Mouse (Mus musculus): ENCODE data around the gene Ppm1h. TPM values are rescaled to one million over a fixed set of nuclear protein-coding genes. Genes with fewer than 3 reads are reported as not detected.
A peak's percentile ranks its signal among the peaks of the same experiment; 100 is the strongest.

Ppm1h gene
- polyA plus RNA-seq, 1 experiment from 2014 or later, result 24.7 TPM

- 92% methylated on average over 4 of the region's 4 CpGs for WGBS
- H3K4me1 ChIP-seq (ENCODE audit: insufficient read depth, low read length), result no peaks in the 10 kb centered on the region
- H3K27ac ChIP-seq (ENCODE audit: low read length), result no peak overlapping the region
- ATAC-seq (ENCODE audit: low FRiP score, low TSS enrichment), result no peak
- H3K4me3 ChIP-seq (ENCODE audit: low read length), result no peak overlapping the region
- H3K36me3 ChIP-seq (ENCODE audit: insufficient read depth, low read length), result no peaks in the 10 kb centered on the region
- no peak overlapping the region for H3K4me2 ChIP-seq (replicated peaks; ENCODE audit: low read depth, low read length)
- H3K9me3 ChIP-seq (ENCODE audit: low read length), result no peaks in the 10 kb centered on the region
- no peaks in the 10 kb centered on the region for H3K27me3 ChIP-seq (ENCODE audit: insufficient read depth, low read length)
- no peak overlapping the region for H3K9ac ChIP-seq (replicated peaks; ENCODE audit: low read length)
Observed at GRCm38 (mm10) chr10:122739037-122739436, 60.5 kb downstream of the Ppm1h start.

DNA sequence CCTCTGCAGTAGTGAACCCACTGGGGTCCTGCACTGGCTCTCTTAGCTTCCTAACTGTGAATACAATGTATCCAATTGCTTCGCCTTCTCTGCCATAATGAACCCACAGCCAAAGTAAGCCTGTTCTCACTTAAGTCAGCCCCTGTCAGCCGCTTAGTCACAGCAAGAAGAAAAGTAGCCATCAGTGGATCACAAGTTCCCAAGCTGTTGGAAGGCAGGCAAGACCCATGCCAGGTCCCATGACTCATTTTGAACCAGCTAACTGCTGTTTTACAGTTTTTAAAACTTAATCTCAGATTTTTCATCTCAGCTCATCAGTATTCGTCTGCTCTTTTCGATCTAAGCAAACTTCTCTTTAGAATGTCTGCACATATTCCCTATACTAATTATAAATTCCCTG, 61.6 kb downstream of the Ppm1h start:
- 81% methylated on average over 4 of the region's 4 CpGs for WGBS
- Histone ChIP-seq H3K4me2 (replicated peaks; ENCODE audit: low read depth, low read length) (no peak overlapping the region), H3K9me3 (ENCODE audit: low read length) (no peaks in the 10 kb centered on the region), H3K27ac (ENCODE audit: low read length) (no peak overlapping the region), H3K9ac (replicated peaks; ENCODE audit: low read length) (no peak overlapping the region), H3K4me3 (ENCODE audit: low read length) (no peak overlapping the region), H3K27me3 (ENCODE audit: insufficient read depth, low read length) (no peaks in the 10 kb centered on the region), H3K4me1 (ENCODE audit: insufficient read depth, low read length) (no peaks in the 10 kb centered on the region), H3K36me3 (ENCODE audit: insufficient read depth, low read length) (no peaks in the 10 kb centered on the region)
- ATAC-seq (ENCODE audit: low FRiP score, low TSS enrichment), result no peak

GRCm38 (mm10) chr10:122741191-122741590, 62.6 kb downstream of the Ppm1h start:
- Histone ChIP-seq H3K9me3 (ENCODE audit: low read length) (no peaks in the 10 kb centered on the region), H3K4me3 (ENCODE audit: low read length) (no peak overlapping the region), H3K9ac (replicated peaks; ENCODE audit: low read length) (no peak overlapping the region), H3K4me2 (replicated peaks; ENCODE audit: low read depth, low read length) (no peak overlapping the region), H3K27me3 (ENCODE audit: insufficient read depth, low read length) (no peaks in the 10 kb centered on the region), H3K36me3 (ENCODE audit: insufficient read depth, low read length) (no peaks in the 10 kb centered on the region), H3K27ac (ENCODE audit: low read length) (no peak overlapping the region), H3K4me1 (ENCODE audit: insufficient read depth, low read length) (no peaks in the 10 kb centered on the region)
- ATAC-seq (ENCODE audit: low FRiP score, low TSS enrichment), result no peak
- WGBS, result 84% methylated on average over 7 of the region's 7 CpGs

DNA sequence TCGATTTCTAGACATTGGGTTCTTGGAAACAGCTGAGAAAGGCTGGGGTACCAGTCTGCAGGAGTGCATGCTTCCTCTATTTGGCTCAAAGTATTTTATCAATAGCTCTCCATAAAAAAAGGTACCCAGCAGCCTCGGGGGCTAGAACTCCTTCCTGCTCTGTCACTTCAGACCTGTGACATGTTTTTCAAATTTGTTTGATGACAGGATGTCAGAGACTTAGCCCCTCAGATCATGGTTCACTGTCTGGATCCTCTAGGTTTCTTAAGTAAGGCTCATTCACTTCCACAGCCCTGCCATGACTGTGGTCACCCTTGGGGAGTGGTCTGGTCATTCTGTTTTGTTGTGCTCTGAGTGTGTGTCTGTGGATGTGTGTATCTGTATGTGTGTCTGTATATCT, 63.6 kb downstream of the Ppm1h start:
- Histone ChIP-seq H3K27me3 (ENCODE audit: insufficient read depth, low read length) (no peaks in the 10 kb centered on the region), H3K4me1 (ENCODE audit: insufficient read depth, low read length) (no peaks in the 10 kb centered on the region), H3K9me3 (ENCODE audit: low read length) (no peaks in the 10 kb centered on the region), H3K36me3 (ENCODE audit: insufficient read depth, low read length) (no peaks in the 10 kb centered on the region), H3K27ac (ENCODE audit: low read length) (no peak overlapping the region), H3K4me2 (replicated peaks; ENCODE audit: low read depth, low read length) (no peak overlapping the region), H3K9ac (replicated peaks; ENCODE audit: low read length) (no peak overlapping the region), H3K4me3 (ENCODE audit: low read length) (no peak overlapping the region)
- no peak for ATAC-seq (ENCODE audit: low FRiP score, low TSS enrichment)
- 71% methylated on average over 2 of the region's 2 CpGs for WGBS

DNA sequence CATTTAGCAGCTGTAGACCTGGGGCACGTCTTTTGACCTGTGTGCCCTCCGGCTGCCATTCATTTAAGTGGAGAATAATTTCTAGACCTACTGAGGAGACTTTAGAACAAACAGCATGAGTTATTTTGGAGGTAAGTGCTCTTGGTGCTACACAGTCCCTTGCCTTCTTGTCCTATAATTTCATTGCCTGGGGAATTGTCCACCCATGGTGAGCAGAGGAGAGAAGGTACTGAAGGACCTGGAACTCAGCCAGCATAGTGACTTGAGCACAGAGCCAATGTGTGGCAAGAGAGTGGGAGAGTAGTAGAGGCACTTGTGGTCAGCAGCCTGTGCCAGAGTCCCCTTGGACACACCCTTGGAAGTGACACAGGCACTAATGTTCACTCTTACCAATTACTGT, 64.8 kb downstream of the Ppm1h start:
- Histone ChIP-seq H3K4me2 (replicated peaks; ENCODE audit: low read depth, low read length) (no peak overlapping the region), H3K27ac (ENCODE audit: low read length) (no peak overlapping the region), H3K4me1 (ENCODE audit: insufficient read depth, low read length) (no peaks in the 10 kb centered on the region), H3K9me3 (ENCODE audit: low read length) (no peaks in the 10 kb centered on the region), H3K27me3 (ENCODE audit: insufficient read depth, low read length) (no peaks in the 10 kb centered on the region), H3K9ac (replicated peaks; ENCODE audit: low read length) (no peak overlapping the region), H3K36me3 (ENCODE audit: insufficient read depth, low read length) (no peaks in the 10 kb centered on the region), H3K4me3 (ENCODE audit: low read length) (no peak overlapping the region)
- WGBS, result 92% methylated on average over 2 of the region's 2 CpGs
- ATAC-seq (ENCODE audit: low FRiP score, low TSS enrichment), result no peak

GRCm38 (mm10) chr10:122744970-122745369, 66.4 kb downstream of the Ppm1h start:
- ATAC-seq (ENCODE audit: low FRiP score, low TSS enrichment), result no peak
- no peak overlapping the region for H3K4me3 ChIP-seq (ENCODE audit: low read length)
- WGBS, result 97% methylated on average over 2 of the region's 2 CpGs

DNA sequence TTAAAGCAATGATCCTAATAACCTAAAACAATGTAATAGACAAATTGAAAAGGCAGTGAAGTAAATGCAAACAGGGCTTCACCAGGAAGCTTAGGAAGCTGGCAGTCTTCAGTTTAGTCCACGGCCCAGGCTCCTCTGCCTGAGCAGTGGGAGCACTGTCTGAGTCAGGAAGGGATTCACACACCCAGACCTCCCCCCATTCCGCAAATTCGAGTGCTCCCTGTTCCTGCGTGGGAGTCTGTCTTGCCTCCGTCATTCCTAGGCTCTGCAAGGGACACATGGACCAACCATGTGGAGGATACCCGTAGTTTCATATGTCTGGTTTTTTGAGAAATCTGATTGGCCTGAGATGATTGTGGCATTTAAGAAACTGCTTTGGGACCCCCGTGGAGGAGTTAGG, 67.6 kb downstream of the Ppm1h start:
- Histone ChIP-seq H3K4me1 (ENCODE audit: insufficient read depth, low read length) (no peaks in the 10 kb centered on the region), H3K9me3 (ENCODE audit: low read length) (no peaks in the 10 kb centered on the region), H3K27ac (ENCODE audit: low read length) (no peak overlapping the region), H3K4me3 (ENCODE audit: low read length) (no peak overlapping the region), H3K9ac (replicated peaks; ENCODE audit: low read length) (no peak overlapping the region), H3K4me2 (replicated peaks; ENCODE audit: low read depth, low read length) (no peak overlapping the region), H3K27me3 (ENCODE audit: insufficient read depth, low read length) (no peaks in the 10 kb centered on the region), H3K36me3 (ENCODE audit: insufficient read depth, low read length) (0 out of 2 replicates have a peak, but pooled peaks cover 2% of the 10 kb centered on the region)
- WGBS, result 55% methylated on average over 7 of the region's 7 CpGs
- ATAC-seq (ENCODE audit: low FRiP score, low TSS enrichment), result no peak

More at GRCm38 (mm10) chr10:122744970-122745369, 66.4 kb downstream of the Ppm1h start:
- no peaks in the 10 kb centered on the region for H3K9me3 ChIP-seq (ENCODE audit: low read length)
- H3K36me3 ChIP-seq (ENCODE audit: insufficient read depth, low read length), result no peaks in the 10 kb centered on the region
- H3K4me1 ChIP-seq (ENCODE audit: insufficient read depth, low read length), result no peaks in the 10 kb centered on the region
- H3K27me3 ChIP-seq (ENCODE audit: insufficient read depth, low read length), result no peaks in the 10 kb centered on the region
- H3K9ac ChIP-seq (replicated peaks; ENCODE audit: low read length), result no peak overlapping the region
- no peak overlapping the region for H3K27ac ChIP-seq (ENCODE audit: low read length)
- no peak overlapping the region for H3K4me2 ChIP-seq (replicated peaks; ENCODE audit: low read depth, low read length)

- ATAC-seq (ENCODE audit: low FRiP score, low TSS enrichment), result no peak
- Histone ChIP-seq H3K9ac (replicated peaks; ENCODE audit: low read length) (no peak overlapping the region), H3K36me3 (ENCODE audit: insufficient read depth, low read length) (0 out of 2 replicates have a peak, but pooled peaks cover 2% of the 10 kb centered on the region), H3K4me1 (ENCODE audit: insufficient read depth, low read length) (no peaks in the 10 kb centered on the region), H3K27ac (ENCODE audit: low read length) (no peak overlapping the region), H3K4me3 (ENCODE audit: low read length) (no peak overlapping the region), H3K27me3 (ENCODE audit: insufficient read depth, low read length) (no peaks in the 10 kb centered on the region), H3K9me3 (ENCODE audit: low read length) (no peaks in the 10 kb centered on the region), H3K4me2 (replicated peaks; ENCODE audit: low read depth, low read length) (no peak overlapping the region)
- 79% methylated on average over 11 of the region's 11 CpGs for WGBS
Observed at GRCm38 (mm10) chr10:122747151-122747925, 68.8 kb downstream of the Ppm1h start.

GRCm38 (mm10) chr10:122748361-122748951, 69.9 kb downstream of the Ppm1h start:
- Histone ChIP-seq H3K27me3 (ENCODE audit: insufficient read depth, low read length) (no peaks in the 10 kb centered on the region), H3K4me1 (ENCODE audit: insufficient read depth, low read length) (peaks cover 7% of the 10 kb centered on the region), H3K4me2 (replicated peaks; ENCODE audit: low read depth, low read length) (no peak overlapping the region), H3K4me3 (ENCODE audit: low read length) (no peak overlapping the region), H3K36me3 (ENCODE audit: insufficient read depth, low read length) (0 out of 2 replicates have a peak, but pooled peaks cover 2% of the 10 kb centered on the region), H3K9me3 (ENCODE audit: low read length) (no peaks in the 10 kb centered on the region), H3K9ac (replicated peaks; ENCODE audit: low read length) (no peak overlapping the region), H3K27ac (ENCODE audit: low read length) (no peak overlapping the region)
- ATAC-seq (ENCODE audit: low FRiP score, low TSS enrichment), result peak; percentile 37; the same call in 1 of the 2 replicates
- WGBS, result 78% methylated on average over 4 of the region's 4 CpGs

DNA sequence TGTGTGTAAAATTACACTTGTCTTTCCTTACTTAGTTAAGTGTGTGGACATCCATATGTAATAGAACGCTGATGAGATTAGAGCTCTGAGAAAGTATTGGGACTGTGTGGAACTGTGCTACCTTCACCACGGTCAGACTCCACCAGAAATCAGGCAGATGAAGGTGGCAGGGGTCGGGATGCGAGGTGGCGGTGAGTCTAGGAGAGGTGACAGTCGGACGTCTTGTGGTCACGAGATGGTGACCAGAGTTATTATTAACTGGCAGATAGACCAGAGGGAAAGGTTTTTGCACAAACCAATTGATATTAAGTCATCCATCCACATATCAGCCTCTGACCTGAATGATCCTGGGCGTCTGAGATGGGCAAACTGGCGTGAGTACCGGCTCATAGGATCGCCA, 70.5 kb downstream of the Ppm1h start:
- H3K27ac ChIP-seq (ENCODE audit: low read length), result no peak overlapping the region
- no peak overlapping the region for H3K9ac ChIP-seq (replicated peaks; ENCODE audit: low read length)
- peaks cover 13% of the 10 kb centered on the region for H3K4me1 ChIP-seq (ENCODE audit: insufficient read depth, low read length)
- 90% methylated on average over 12 of the region's 12 CpGs for WGBS
- H3K27me3 ChIP-seq (ENCODE audit: insufficient read depth, low read length), result no peaks in the 10 kb centered on the region
- H3K4me3 ChIP-seq (ENCODE audit: low read length), result no peak overlapping the region
- 0 out of 2 replicates have a peak, but pooled peaks cover 2% of the 10 kb centered on the region for H3K36me3 ChIP-seq (ENCODE audit: insufficient read depth, low read length)
- ATAC-seq (ENCODE audit: low FRiP score, low TSS enrichment), result no peak
- H3K4me2 ChIP-seq (replicated peaks; ENCODE audit: low read depth, low read length), result no peak overlapping the region
- H3K9me3 ChIP-seq (ENCODE audit: low read length), result no peaks in the 10 kb centered on the region

All from kidney, embryonic 16.5 days (tissue).